Mouse (Mus musculus): ENCODE results near the gene Tfap2a.

The Tfap2a gene

GRCm38 (mm10) chr13:40738196-40738880 lies at the start of gene Tfap2a:
Gene Tfap2a (minus strand): TSS chr13:40738376.
- no peak for DNase-seq (ENCODE audit: low read depth, low spot score)

GRCm38 (mm10) chr13:40784202-40784771 lies 46.1 kb upstream of the Tfap2a start:
- peak; percentile 46 for DNase-seq (ENCODE audit: low read depth, low spot score)

- no peak for DNase-seq (ENCODE audit: low read depth, low spot score)
Measured at GRCm38 (mm10) chr13:40757995-40758394, 19.8 kb upstream of the Tfap2a start.

- DNase-seq (ENCODE audit: low read depth, low spot score) = no peak
Measured at GRCm38 (mm10) chr13:40756356-40756755, 18.2 kb upstream of the Tfap2a start.

- DNase-seq (ENCODE audit: low read depth, low spot score) = no peak
Measured at GRCm38 (mm10) chr13:40754091-40754490, 15.9 kb upstream of the Tfap2a start.

GRCm38 (mm10) chr13:40751889-40752288 lies 13.7 kb upstream of the Tfap2a start:
- DNase-seq (ENCODE audit: low read depth, low spot score) = no peak

- DNase-seq (ENCODE audit: low read depth, low spot score) = no peak
Measured at GRCm38 (mm10) chr13:40749603-40749905, 11.4 kb upstream of the Tfap2a start.

GRCm38 (mm10) chr13:40748785-40749602 lies 10.8 kb upstream of the Tfap2a start:
- no peak for DNase-seq (ENCODE audit: low read depth, low spot score)

GRCm38 (mm10) chr13:40744111-40744805 lies 6.1 kb upstream of the Tfap2a start:
- DNase-seq (ENCODE audit: low read depth, low spot score) = no peak

- DNase-seq (ENCODE audit: low read depth, low spot score) = no peak
Measured at GRCm38 (mm10) chr13:40743221-40743620, 5.0 kb upstream of the Tfap2a start.

- DNase-seq (ENCODE audit: low read depth, low spot score) = no peak
Measured at GRCm38 (mm10) chr13:40741841-40742550, 3.8 kb upstream of the Tfap2a start.

- no peak for DNase-seq (ENCODE audit: low read depth, low spot score)
Measured at GRCm38 (mm10) chr13:40741436-40741835, 3.3 kb upstream of the Tfap2a start.

- DNase-seq (ENCODE audit: low read depth, low spot score) = no peak
Measured at GRCm38 (mm10) chr13:40740727-40741360, 2.7 kb upstream of the Tfap2a start.

- DNase-seq (ENCODE audit: low read depth, low spot score) = no peak
Measured at GRCm38 (mm10) chr13:40739901-40740300, 1.7 kb upstream of the Tfap2a start.

- DNase-seq (ENCODE audit: low read depth, low spot score) = no peak
Measured at GRCm38 (mm10) chr13:40739121-40739650, 1.0 kb upstream of the Tfap2a start.

- DNase-seq (ENCODE audit: low read depth, low spot score) = no peak
Measured at GRCm38 (mm10) chr13:40737761-40738160, 415 bp downstream of the Tfap2a start.

- no peak for DNase-seq (ENCODE audit: low read depth, low spot score)
Measured at GRCm38 (mm10) chr13:40737099-40737498, 1.1 kb downstream of the Tfap2a start.

- DNase-seq (ENCODE audit: low read depth, low spot score) = no peak
Measured at GRCm38 (mm10) chr13:40736107-40736780, 1.9 kb downstream of the Tfap2a start.

GRCm38 (mm10) chr13:40735416-40736106 lies 2.6 kb downstream of the Tfap2a start:
- no peak for DNase-seq (ENCODE audit: low read depth, low spot score)
